In the genomic region with DNA sequence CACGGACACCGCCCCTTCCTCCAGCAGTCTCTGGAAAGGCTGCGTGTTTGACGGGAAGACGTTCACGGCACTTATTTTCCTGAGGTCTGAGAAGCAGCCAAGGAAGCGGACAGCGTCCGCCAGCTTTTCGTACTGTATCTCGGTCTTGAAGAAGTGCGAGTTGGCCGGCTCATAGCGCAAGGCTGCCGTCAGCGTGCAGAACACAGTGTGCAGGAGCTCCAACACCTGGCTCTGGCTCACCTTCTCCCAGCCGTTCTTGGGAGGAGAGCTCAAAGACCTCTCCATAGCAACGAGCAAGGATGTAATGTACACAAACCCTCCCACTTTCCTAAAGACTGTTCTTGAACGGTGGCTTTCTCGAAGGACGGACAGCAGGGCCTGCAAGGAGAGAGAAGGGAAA, we compare ENCODE assay signal across 15 mouse cellular contexts.
DNase-seq lines count a peak whose midpoint lies in the region; ATAC-seq lines count a peak whose summit lies in the region.
"Had no signal": no experiment of that assay in that cellular context is flagged by ENCODE, and none has a peak within 500 bp of the region (broad histone marks: within the 10 kb centered on the region; RNA-seq: fewer than 3 reads in every experiment).

No protein-coding gene starts in this region.

- H3K4me2 ChIP-seq in lung, embryonic 15.5 days, result no peak overlapping the region
- H3K4me2 ChIP-seq: forebrain, embryonic 12.5 days; hindbrain, embryonic 12.5 days; liver, embryonic 13.5 days; neural tube, embryonic 13.5 days had no signal

- H3K27ac ChIP-seq in lung, embryonic 15.5 days, result peak overlapping the region; percentile 43; the same call in 1 of the 2 replicates
- H3K27ac ChIP-seq: embryonic facial prominence, embryonic 10.5 days; forebrain, embryonic 12.5 days; hindbrain, embryonic 12.5 days; liver, embryonic 13.5 days; neural tube, embryonic 13.5 days had no signal

- peaks cover 39% of the 10 kb centered on the region for H3K36me3 ChIP-seq in lung, embryonic 15.5 days

- H3K4me3 ChIP-seq in lung, embryonic 15.5 days, result no peak overlapping the region
- H3K4me3 ChIP-seq: embryonic facial prominence, embryonic 10.5 days; forebrain, embryonic 12.5 days; hindbrain, embryonic 12.5 days; liver, embryonic 13.5 days; neural tube, embryonic 13.5 days had no signal

- H3K9me3 ChIP-seq in lung, embryonic 15.5 days, result no peaks in the 10 kb centered on the region
- H3K9me3 ChIP-seq: embryonic facial prominence, embryonic 10.5 days; forebrain, embryonic 12.5 days; hindbrain, embryonic 12.5 days; liver, embryonic 13.5 days; neural tube, embryonic 13.5 days had no signal

- DNase-seq in kidney, postnatal 25 days, result peak; percentile 30 to 51
- DNase-seq in kidney, adult 11 months, result no peak
- DNase-seq in thymus, adult 18-20 months, result no peak
- DNase-seq in layer of hippocampus, postnatal 36 days, result no peak
- DNase-seq: adrenal gland, postnatal 36 days; cerebellum, adult 18-20 months; liver, embryonic 13.5 days; midbrain, embryonic 14.5 days had no signal

- WGBS in lung, embryonic 15.5 days, result 38% methylated on average over 21 of the region's 21 CpGs

- ATAC-seq in granulocyte monocyte progenitor cell, adult 5-6 weeks (replicated peaks; ENCODE audit: poor library complexity, severe bottlenecking), result 0 out of 2 replicates have a peak, but pooled peaks have one; percentile 0
- ATAC-seq in lung, embryonic 15.5 days (ENCODE audit: borderline replicate concordance, extremely low read depth, low FRiP score, low TSS enrichment), result peak; percentile 65; the same call in 1 of the 2 replicates
- no peak for ATAC-seq in erythroblast, adult 5-6 weeks (replicated peaks; ENCODE audit: low FRiP score, poor library complexity, severe bottlenecking)

- H3K9ac ChIP-seq in lung, embryonic 15.5 days, result no peak overlapping the region
- H3K9ac ChIP-seq: forebrain, embryonic 12.5 days; hindbrain, embryonic 12.5 days; liver, embryonic 13.5 days; neural tube, embryonic 13.5 days had no signal

- H3K4me1 ChIP-seq in lung, embryonic 15.5 days, result peaks cover 10% of the 10 kb centered on the region
- H3K4me1 ChIP-seq: forebrain, embryonic 12.5 days; hindbrain, embryonic 12.5 days; liver, embryonic 13.5 days; neural tube, embryonic 13.5 days had no signal

- no peaks in the 10 kb centered on the region for H3K27me3 ChIP-seq in lung, embryonic 15.5 days
- H3K27me3 ChIP-seq: forebrain, embryonic 12.5 days; hindbrain, embryonic 12.5 days; liver, embryonic 13.5 days; neural tube, embryonic 13.5 days had no signal

Comparison
In these comparisons a context has a peak if more than half of its experiments do, and no peak if none do; other contexts are left out.
1. DNase-seq: peak in kidney, postnatal 25 days (2 of 2); none in kidney, adult 11 months (single experiment), thymus, adult 18-20 months (0 of 2) and layer of hippocampus, postnatal 36 days (0 of 2).